Mouse (Mus musculus) thymus, adult 2 months (tissue): ENCODE measurements around the gene Raver2. TPM values are rescaled to one million over a fixed set of nuclear protein-coding genes. Genes with fewer than 3 reads are reported as not detected.

ENCODE experiments used
- DNase-seq: peaks from one replicate; pipeline ENCODE4 v3.0.0; 2021
- H3K27ac ChIP-seq: fragments of 200-500 bp; 2 replicates; pipeline ENCODE4 v1.5.1; 2012; ENCODE audit warnings: low read length, control low read depth; ENCODE audit not compliant: control insufficient read depth, insufficient read depth
- H3K27me3 ChIP-seq: fragments of 200-500 bp; 2 replicates; pipeline ENCODE4 v1.6.1; 2012; ENCODE audit warnings: mild to moderate bottlenecking, low read length, moderate library complexity, mixed read lengths; ENCODE audit not compliant: control insufficient read depth, insufficient read depth
- H3K36me3 ChIP-seq: fragments of 200-500 bp; 2 replicates; pipeline ENCODE4 v1.6.1; 2012; ENCODE audit warnings: mild to moderate bottlenecking, low read length, moderate library complexity; ENCODE audit not compliant: control insufficient read depth, insufficient read depth
- H3K4me1 ChIP-seq: fragments of 200-500 bp; replicated peaks from 2 replicates; pipeline ENCODE4 v1.6.1; 2012; ENCODE audit warnings: low read length; ENCODE audit not compliant: control insufficient read depth, insufficient read depth
- H3K4me3 ChIP-seq: fragments of 200-500 bp; 2 replicates; pipeline ENCODE4 v1.5.1; 2012; ENCODE audit warnings: mild to moderate bottlenecking, low read length, control low read depth, moderate library complexity; ENCODE audit not compliant: control insufficient read depth, insufficient read depth
- CTCF ChIP-seq: fragments of 200-500 bp; IDR thresholded peaks from 2 replicates; pipeline ENCODE4 v1.5.1; 2012; ENCODE audit warnings: mild to moderate bottlenecking, control low read depth, low read length, moderate library complexity, borderline replicate concordance; ENCODE audit not compliant: control insufficient read depth, poor library complexity, insufficient read depth; ENCODE audit errors: extremely low read depth
- POLR2A ChIP-seq: fragments of 200-500 bp; IDR thresholded peaks from 2 replicates; pipeline ENCODE4 v1.6.1; 2012; ENCODE audit warnings: mild to moderate bottlenecking, low read length, control low read depth, moderate library complexity; ENCODE audit not compliant: control insufficient read depth, poor library complexity, insufficient read depth; ENCODE audit errors: extremely low read depth
- WGBS: fragments of 180-500 bp; shearing (Covaris S2); methylation state at CpG from one replicate; pipeline ENCODE4 v1.1.7; 2018; 5-methylcytosine and 5-hydroxymethylcytosine counted together
- polyA plus RNA-seq: library from polyadenylated mRNA; depleted of rRNA; stranded (reverse); fragments of >200 nt; gene quantifications from 2 replicates; pipeline ENCODE4 v1.2.3, GENCODE M21; 2012

Gene Raver2
- polyA plus RNA-seq, 1 experiment: 7.0 TPM

DNA sequence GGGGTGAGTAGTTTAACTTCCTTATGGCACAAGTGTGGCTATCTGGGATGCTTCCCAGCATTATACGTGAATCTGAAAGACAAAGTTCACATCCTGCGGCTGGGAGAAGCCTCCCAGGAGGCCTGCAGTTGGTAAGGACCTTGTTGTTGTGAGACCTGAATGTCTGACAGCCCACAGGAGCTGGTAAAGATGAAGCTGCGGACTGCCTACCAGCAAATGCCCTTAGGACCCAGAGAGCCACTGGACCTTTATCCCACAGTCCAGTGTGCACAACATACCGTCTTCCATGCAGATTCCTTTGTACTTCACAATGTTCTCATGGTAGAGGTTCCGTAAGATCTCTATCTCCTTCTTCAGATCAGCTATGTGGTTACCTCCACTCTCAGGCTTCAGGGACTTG lies 88.7 kb downstream of the Raver2 start:
- no peaks in the 10 kb centered on the region for H3K27me3 ChIP-seq
- no peak overlapping the region for H3K4me3 ChIP-seq
- WGBS: 95% methylated on average over 5 of the region's 5 CpGs
- no peak for DNase-seq
- peaks cover 98% of the 10 kb centered on the region for H3K36me3 ChIP-seq
- TF ChIP-seq POLR2A: no peak
- TF ChIP-seq CTCF: no peak
- no peak overlapping the region for H3K27ac ChIP-seq
- H3K4me1 ChIP-seq: peaks cover 11% of the 10 kb centered on the region; the same call in 1 of the 2 replicates

DNA sequence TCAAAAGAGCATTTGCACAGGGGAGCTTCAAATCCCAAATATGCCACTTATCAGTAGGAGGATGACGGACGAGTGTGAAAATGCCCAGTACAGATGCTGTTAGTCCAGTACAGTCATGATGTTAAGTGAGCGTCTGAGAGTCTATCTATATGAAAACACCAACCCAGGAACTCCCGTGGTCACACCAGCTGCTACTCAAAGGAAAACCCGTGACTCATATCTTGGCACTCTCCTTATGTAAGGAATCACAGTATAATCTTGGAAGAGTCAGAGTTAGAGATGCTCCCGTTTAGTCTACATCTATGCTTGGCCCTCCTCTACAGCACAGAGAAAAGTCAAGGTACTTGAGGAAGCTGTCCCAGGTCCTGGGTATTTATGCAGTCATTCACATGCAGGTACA lies 89.5 kb downstream of the Raver2 start:
- WGBS: 83% methylated on average over 6 of the region's 6 CpGs
- H3K27ac ChIP-seq: no peak overlapping the region
- no peaks in the 10 kb centered on the region for H3K27me3 ChIP-seq
- H3K4me3 ChIP-seq: no peak overlapping the region
- H3K36me3 ChIP-seq: peaks cover 97% of the 10 kb centered on the region
- TF ChIP-seq POLR2A (no peak), CTCF (no peak)
- peaks cover 11% of the 10 kb centered on the region; the same call in 1 of the 2 replicates for H3K4me1 ChIP-seq
- no peak for DNase-seq

DNA sequence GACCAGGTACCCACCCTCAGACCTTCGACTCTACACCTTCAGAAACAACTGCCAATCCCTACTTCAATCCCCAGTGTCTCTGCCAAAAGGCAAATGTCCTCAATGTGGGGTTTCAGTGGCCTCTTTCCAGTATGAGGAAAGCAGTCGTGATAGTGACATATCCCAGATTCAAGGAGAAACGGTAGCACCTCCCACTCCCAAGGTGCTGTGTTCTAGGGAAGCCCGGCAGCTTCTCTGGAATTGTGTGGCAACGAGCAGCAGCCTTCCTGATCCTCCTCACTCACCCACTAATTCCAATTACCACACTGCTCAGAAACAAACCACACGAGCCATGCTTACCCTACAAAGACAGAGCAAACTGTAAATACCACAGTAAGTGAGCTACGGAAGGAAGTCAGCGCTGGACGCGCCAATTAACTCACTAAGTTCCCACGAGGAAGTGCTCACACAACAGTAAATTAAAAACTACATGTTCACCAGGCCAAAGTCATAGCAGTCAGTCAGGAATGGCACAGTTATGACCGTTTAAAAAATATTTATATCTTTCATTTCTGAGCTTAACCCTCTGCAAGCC lies 90.5 kb downstream of the Raver2 start:
- Histone ChIP-seq H3K4me1 (peaks cover 11% of the 10 kb centered on the region; the same call in 1 of the 2 replicates), H3K36me3 (peaks cover 97% of the 10 kb centered on the region), H3K27me3 (no peaks in the 10 kb centered on the region), H3K27ac (no peak overlapping the region), H3K4me3 (no peak overlapping the region)
- 32% methylated on average over 12 of the region's 12 CpGs for WGBS
- DNase-seq: no peak
- no peak for TF ChIP-seq CTCF
- TF ChIP-seq POLR2A: no peak

DNA sequence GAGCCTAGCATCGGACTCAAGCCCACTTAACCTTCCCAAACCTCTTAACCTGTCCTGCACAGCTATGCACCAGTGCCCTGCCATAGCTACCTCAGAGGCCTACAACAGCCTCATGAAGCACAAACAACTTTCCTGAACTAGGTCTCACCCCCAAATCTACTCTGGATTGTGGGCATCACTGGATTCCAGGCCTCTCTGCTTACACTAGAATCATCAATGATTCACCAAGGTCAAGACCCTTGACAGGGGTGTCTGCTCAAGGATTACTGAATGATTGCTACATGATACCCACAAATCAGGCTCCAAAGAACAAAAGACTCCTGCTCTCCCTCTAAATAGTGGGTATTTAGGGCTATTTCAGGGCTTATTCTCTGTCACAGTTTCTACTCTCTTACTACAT lies 92.0 kb downstream of the Raver2 start:
- 72% methylated on average over 1 of the region's 1 CpGs for WGBS
- Histone ChIP-seq H3K27ac (no peak overlapping the region), H3K36me3 (peaks cover 97% of the 10 kb centered on the region), H3K4me3 (no peak overlapping the region), H3K27me3 (no peaks in the 10 kb centered on the region), H3K4me1 (peaks cover 14% of the 10 kb centered on the region; the same call in 1 of the 2 replicates)
- DNase-seq: no peak
- TF ChIP-seq POLR2A (no peak), CTCF (no peak)

DNA sequence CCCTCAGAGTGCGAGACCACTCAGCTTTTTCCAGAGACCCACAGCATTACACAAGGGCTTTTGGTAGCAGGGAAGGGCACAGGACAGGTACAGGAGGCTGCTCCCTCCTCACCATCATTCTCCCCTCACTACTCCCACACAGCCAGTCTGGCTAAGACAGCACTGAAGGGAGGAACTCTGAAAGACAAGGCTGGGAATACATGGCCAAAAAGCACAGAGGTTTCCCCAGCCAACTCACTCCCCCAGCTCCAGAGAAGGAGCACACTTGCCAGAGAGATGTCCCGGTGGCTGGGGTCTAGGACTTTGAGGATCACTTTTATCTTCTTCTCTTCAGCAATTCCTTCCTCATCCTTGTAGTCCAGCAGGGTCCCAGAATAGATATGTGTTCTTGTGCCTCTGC lies 95.4 kb downstream of the Raver2 start:
- DNase-seq: no peak
- Histone ChIP-seq H3K27me3 (no peaks in the 10 kb centered on the region), H3K4me3 (no peak overlapping the region), H3K36me3 (peaks cover 83% of the 10 kb centered on the region), H3K4me1 (peaks cover 27% of the 10 kb centered on the region), H3K27ac (no peak overlapping the region)
- WGBS: 93% methylated on average over 2 of the region's 2 CpGs
- TF ChIP-seq POLR2A: no peak
- no peak for TF ChIP-seq CTCF

DNA sequence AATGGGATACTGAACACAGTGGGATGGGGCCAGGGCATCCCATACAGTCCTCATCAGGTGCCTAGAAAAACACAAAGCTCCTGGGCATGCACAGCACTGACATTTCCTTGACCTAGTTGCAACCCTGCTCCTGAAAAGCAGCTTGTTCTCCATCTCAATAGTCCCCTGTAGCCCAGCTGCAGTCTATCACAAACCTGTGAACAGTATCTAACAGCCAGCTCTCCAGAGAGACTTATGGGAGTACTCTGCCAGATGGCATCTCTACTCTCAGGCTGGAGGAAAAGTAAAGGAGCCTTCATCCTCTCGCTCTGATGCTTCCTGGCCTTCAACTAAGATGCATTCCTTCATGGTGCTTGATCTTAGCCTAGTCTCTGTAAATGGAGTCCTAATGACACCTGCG lies 95.9 kb downstream of the Raver2 start:
- peaks cover 29% of the 10 kb centered on the region for H3K4me1 ChIP-seq
- H3K4me3 ChIP-seq: no peak overlapping the region
- WGBS: 90% methylated on average over 2 of the region's 2 CpGs
- no peaks in the 10 kb centered on the region for H3K27me3 ChIP-seq
- H3K27ac ChIP-seq: no peak overlapping the region
- TF ChIP-seq POLR2A (no peak), CTCF (no peak)
- H3K36me3 ChIP-seq: peaks cover 80% of the 10 kb centered on the region
- no peak for DNase-seq

DNA sequence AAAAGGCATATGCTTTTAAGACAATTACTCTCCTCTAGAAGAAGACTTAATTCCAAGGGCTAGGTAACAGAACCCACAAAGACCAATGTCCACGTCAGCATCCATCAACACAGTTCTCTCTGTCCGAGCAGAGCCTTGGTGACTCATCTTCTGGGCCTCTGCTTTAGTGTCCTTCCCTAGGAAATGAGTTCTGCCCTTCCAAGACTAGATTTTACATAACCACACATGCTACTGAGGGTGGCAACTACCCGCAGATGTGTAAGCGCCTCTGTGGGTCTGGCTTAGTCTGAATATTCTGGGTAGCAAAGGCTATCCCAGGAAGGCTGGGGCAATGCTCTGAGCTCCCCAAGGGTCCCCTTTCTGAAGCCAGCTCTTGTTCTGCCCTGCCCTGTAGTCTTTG lies 97.0 kb downstream of the Raver2 start:
- peaks cover 79% of the 10 kb centered on the region for H3K36me3 ChIP-seq
- H3K27ac ChIP-seq: no peak overlapping the region
- WGBS: 96% methylated on average over 4 of the region's 4 CpGs
- H3K4me3 ChIP-seq: no peak overlapping the region
- peaks cover 30% of the 10 kb centered on the region for H3K4me1 ChIP-seq
- H3K27me3 ChIP-seq: no peaks in the 10 kb centered on the region
- DNase-seq: no peak
- TF ChIP-seq CTCF: no peak
- TF ChIP-seq POLR2A: no peak
